Mouse (Mus musculus) forebrain, postnatal 0 days (tissue): ENCODE measurements around the gene Canx. TPM values are rescaled to one million over a fixed set of nuclear protein-coding genes. Genes with fewer than 3 reads are reported as not detected.
A peak's percentile ranks its signal among the peaks of the same experiment; 100 is the strongest.

Experiments used
- ATAC-seq: fragments of 200-750 bp; cut with Nextera tagmentation; 2 replicates; pipeline ENCODE4 v1.8.0; 2017; ENCODE audit warnings: mild to moderate bottlenecking, moderate library complexity
- DNase-seq: peaks from one replicate; pipeline ENCODE4 v3.0.0-alpha.2; 2015
- H3K27ac ChIP-seq: fragments of 300-500 bp; sonication (generic); 2 replicates; pipeline ENCODE4 v1.5.1; 2014; ENCODE audit warnings: low read depth, mild to moderate bottlenecking, antibody characterized with exemption, low read length, moderate library complexity, mixed read lengths
- H3K27me3 ChIP-seq: fragments of 300-500 bp; sonication (generic); 2 replicates; pipeline ENCODE4 v1.6.1; 2014; ENCODE audit warnings: mild to moderate bottlenecking, low read length, mixed read lengths; ENCODE audit not compliant: insufficient read depth
- H3K36me3 ChIP-seq: fragments of 300-500 bp; sonication (generic); 2 replicates; pipeline ENCODE4 v1.6.1; 2014; ENCODE audit warnings: mild to moderate bottlenecking, moderate library complexity; ENCODE audit not compliant: insufficient read depth
- H3K4me1 ChIP-seq: fragments of 300-500 bp; sonication (generic); 2 replicates; pipeline ENCODE4 v1.6.1; 2014; ENCODE audit warnings: antibody characterized with exemption; ENCODE audit not compliant: insufficient read depth
- H3K4me2 ChIP-seq: fragments of 300-500 bp; sonication (generic); 2 replicates; pipeline ENCODE4 v1.6.1; 2014; ENCODE audit warnings: low read depth, mild to moderate bottlenecking, moderate library complexity
- H3K4me3 ChIP-seq: fragments of 300-500 bp; sonication (generic); 2 replicates; pipeline ENCODE4 v1.5.1; 2014; ENCODE audit warnings: low read depth, low read length, mixed read lengths
- H3K9ac ChIP-seq: fragments of 300-500 bp; sonication (generic); 2 replicates; pipeline ENCODE4 v1.6.1; 2014; ENCODE audit warnings: mild to moderate bottlenecking
- H3K9me3 ChIP-seq: fragments of 300-500 bp; sonication (generic); 2 replicates; pipeline ENCODE4 v1.6.1; 2016; ENCODE audit warnings: low read length
- CTCF ChIP-seq: sonication (generic); IDR thresholded peaks from 2 replicates; pipeline ENCODE4 v1.5.1; 2016; ENCODE audit warnings: antibody characterized with exemption, control low read depth, low read depth
- WGBS: fragments of 180-500 bp; shearing (Covaris S2); extraction: QIAGEN DNeasy Blood & Tissue Kit; methylation state at CpG from one replicate; pipeline ENCODE4 v1.1.7; 2014; 5-methylcytosine and 5-hydroxymethylcytosine counted together
- polyA plus RNA-seq: library from polyadenylated mRNA; unstranded; fragments of >200 nt; fragmentation: Nextera tagmentation; extraction: Ambion mirVana; gene quantifications from 2 replicates; pipeline ENCODE4 v1.2.1, GENCODE M21; 2015
- total RNA-seq: library from RNA; depleted of rRNA; stranded (reverse); fragments of >200 nt; gene quantifications from 2 replicates; pipeline ENCODE4 v1.2.3, GENCODE M21; 2014

Canx gene
- total and polyA plus RNA-seq, 2 experiments from 2014 or later = 233 to 298 TPM

- TF ChIP-seq CTCF = no peak
- Histone ChIP-seq H3K27ac (no peak overlapping the region), H3K4me1 (no peaks in the 10 kb centered on the region), H3K4me2 (no peak overlapping the region), H3K9me3 (no peaks in the 10 kb centered on the region), H3K36me3 (no peaks in the 10 kb centered on the region), H3K4me3 (no peak overlapping the region), H3K9ac (no peak overlapping the region), H3K27me3 (no peaks in the 10 kb centered on the region)
- no peak for DNase-seq
- ATAC-seq = no peak
- WGBS = 58% methylated on average over 1 of the region's 1 CpGs
These were observed 10.7 kb upstream of the Canx start for GRCm38 (mm10) chr11:50336126-50336525.

DNA sequence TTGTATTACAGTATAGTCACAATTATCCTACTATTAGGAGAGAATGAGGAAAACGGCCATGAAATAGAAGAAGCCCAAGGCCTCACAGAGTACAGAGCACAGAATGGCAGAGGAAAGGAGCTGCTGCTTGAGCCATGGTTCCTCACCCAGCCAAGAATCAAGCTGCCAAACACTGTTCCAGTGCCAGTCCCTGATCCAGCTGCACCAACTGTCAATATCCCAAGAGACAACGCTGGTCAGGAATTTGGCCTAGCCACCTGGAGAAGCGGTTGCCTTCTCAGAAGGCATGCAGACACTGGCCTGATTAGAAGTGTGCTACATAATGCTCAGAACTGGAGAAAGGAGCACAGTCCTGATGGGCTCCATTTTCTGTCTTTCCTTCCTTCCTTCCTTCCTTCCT, 7.7 kb upstream of the Canx start:
- Histone ChIP-seq H3K4me2 (no peak overlapping the region), H3K9ac (no peak overlapping the region), H3K4me1 (no peaks in the 10 kb centered on the region), H3K4me3 (no peak overlapping the region), H3K9me3 (no peaks in the 10 kb centered on the region), H3K36me3 (no peaks in the 10 kb centered on the region), H3K27me3 (no peaks in the 10 kb centered on the region), H3K27ac (no peak overlapping the region)
- TF ChIP-seq CTCF = no peak
- ATAC-seq = no peak
- 80% methylated on average over 3 of the region's 3 CpGs for WGBS
- DNase-seq = no peak

GRCm38 (mm10) chr11:50329378-50329777, 3.9 kb upstream of the Canx start:
- H3K9ac ChIP-seq = no peak overlapping the region
- no peaks in the 10 kb centered on the region for H3K36me3 ChIP-seq
- ATAC-seq (no peak), DNase-seq (no peak)
- peaks cover 10% of the 10 kb centered on the region for H3K4me1 ChIP-seq
- no peak overlapping the region for H3K4me3 ChIP-seq
- TF ChIP-seq CTCF = no peak
- no peaks in the 10 kb centered on the region for H3K9me3 ChIP-seq
- no peak overlapping the region for H3K4me2 ChIP-seq
- no peak overlapping the region for H3K27ac ChIP-seq
- no peaks in the 10 kb centered on the region for H3K27me3 ChIP-seq
- WGBS = 97% methylated on average over 1 of the region's 1 CpGs

- Histone ChIP-seq H3K4me1 (peaks cover 20% of the 10 kb centered on the region), H3K9ac (no peak overlapping the region), H3K27me3 (no peaks in the 10 kb centered on the region), H3K4me2 (no peak overlapping the region), H3K9me3 (no peaks in the 10 kb centered on the region), H3K36me3 (no peaks in the 10 kb centered on the region), H3K4me3 (no peak overlapping the region), H3K27ac (no peak overlapping the region)
- DNase-seq (no peak), ATAC-seq (no peak)
- 94% methylated on average over 3 of the region's 3 CpGs for WGBS
- no peak for TF ChIP-seq CTCF
These were observed 2.7 kb upstream of the Canx start for GRCm38 (mm10) chr11:50328075-50328625.

GRCm38 (mm10) chr11:50326302-50326966, 961 bp upstream of the Canx start:
- 3% methylated on average over 7 of the region's 7 CpGs for WGBS
- H3K27ac ChIP-seq = peak overlapping the region; percentile 90
- H3K4me2 ChIP-seq = peak overlapping the region; percentile 61
- no peaks in the 10 kb centered on the region for H3K36me3 ChIP-seq
- H3K9me3 ChIP-seq = no peaks in the 10 kb centered on the region
- no peaks in the 10 kb centered on the region for H3K27me3 ChIP-seq
- DNase-seq (no peak), ATAC-seq (no peak)
- peaks cover 20% of the 10 kb centered on the region for H3K4me1 ChIP-seq
- peak overlapping the region; percentile 87 for H3K9ac ChIP-seq
- no peak for TF ChIP-seq CTCF
- peak overlapping the region; percentile 94 for H3K4me3 ChIP-seq

GRCm38 (mm10) chr11:50324751-50325471, 562 bp downstream of the Canx start:
- Histone ChIP-seq H3K9ac (peak overlapping the region; percentile 99), H3K27ac (peak overlapping the region; percentile 95), H3K9me3 (no peaks in the 10 kb centered on the region), H3K4me3 (peak overlapping the region; percentile 94), H3K4me2 (peak overlapping the region; percentile 78), H3K36me3 (0 out of 2 replicates have a peak, but pooled peaks cover 2% of the 10 kb centered on the region), H3K4me1 (peaks cover 20% of the 10 kb centered on the region), H3K27me3 (no peaks in the 10 kb centered on the region)
- 2% methylated on average over 34 of the region's 34 CpGs for WGBS
- peak; percentile 44 for ATAC-seq
- TF ChIP-seq CTCF = no peak
- DNase-seq = peak; percentile 33

DNA sequence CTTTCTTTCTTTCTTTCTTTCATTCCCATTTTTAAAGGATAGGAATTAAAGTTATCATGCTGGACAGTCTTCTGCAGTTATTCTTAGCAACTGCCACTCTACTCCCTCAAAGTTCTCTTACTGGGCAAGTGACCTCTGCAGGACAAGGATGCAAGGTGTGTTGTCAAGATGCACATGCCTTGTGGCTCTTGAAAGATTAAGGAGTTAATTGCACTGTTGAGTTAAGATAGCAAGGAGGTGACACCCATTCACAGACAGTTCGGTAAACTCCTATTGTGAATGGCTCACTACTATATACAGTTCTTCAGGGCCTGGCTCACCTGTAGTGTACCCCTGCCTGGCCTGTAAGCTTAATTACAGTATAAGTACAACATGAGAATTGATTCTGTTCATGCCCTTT, 1.6 kb downstream of the Canx start:
- H3K9ac ChIP-seq = peak overlapping the region; percentile 99; the same call in 1 of the 2 replicates
- peaks cover 20% of the 10 kb centered on the region for H3K4me1 ChIP-seq
- H3K4me3 ChIP-seq = 0 out of 2 replicates have a peak overlapping the region, but pooled peaks have one; percentile 94
- no peaks in the 10 kb centered on the region for H3K27me3 ChIP-seq
- WGBS = 29% methylated on average over 1 of the region's 1 CpGs
- no peaks in the 10 kb centered on the region for H3K9me3 ChIP-seq
- H3K36me3 ChIP-seq = 0 out of 2 replicates have a peak, but pooled peaks cover 3% of the 10 kb centered on the region
- H3K4me2 ChIP-seq = peak overlapping the region; percentile 78
- H3K27ac ChIP-seq = no peak overlapping the region
- ATAC-seq (no peak), DNase-seq (no peak)
- no peak for TF ChIP-seq CTCF
